Mouse (Mus musculus) midbrain, embryonic 13.5 days (tissue): ENCODE data around the gene Ppp4r2. TPM values are rescaled to one million over a fixed set of nuclear protein-coding genes. Genes with fewer than 3 reads are reported as not detected.

Source experiments
- ATAC-seq: fragments of 200-750 bp; cut with Nextera tagmentation; 2 replicates; pipeline ENCODE4 v1.8.0; 2017; ENCODE audit warnings: mild to moderate bottlenecking, moderate TSS enrichment, moderate library complexity
- H3K27ac ChIP-seq: fragments of 300-500 bp; sonication (generic); 2 replicates; pipeline ENCODE4 v1.5.1; 2015; ENCODE audit warnings: inconsistent platforms, mild to moderate bottlenecking, moderate library complexity
- H3K27me3 ChIP-seq: fragments of 300-500 bp; sonication (generic); 2 replicates; pipeline ENCODE4 v1.6.1; 2015; ENCODE audit warnings: mild to moderate bottlenecking, inconsistent platforms
- H3K36me3 ChIP-seq: fragments of 300-500 bp; sonication (generic); 2 replicates; pipeline ENCODE4 v1.6.1; 2015; ENCODE audit warnings: mild to moderate bottlenecking, inconsistent platforms
- H3K4me1 ChIP-seq: fragments of 300-500 bp; sonication (generic); replicated peaks from 2 replicates; pipeline ENCODE4 v1.6.1; 2015; ENCODE audit warnings: inconsistent platforms
- H3K4me2 ChIP-seq: fragments of 300-500 bp; sonication (generic); replicated peaks from 2 replicates; pipeline ENCODE4 v1.6.1; 2015; ENCODE audit warnings: moderate library complexity, mild to moderate bottlenecking, inconsistent platforms
- H3K4me3 ChIP-seq: fragments of 300-500 bp; sonication (generic); replicated peaks from 2 replicates; pipeline ENCODE4 v1.5.1; 2015; ENCODE audit warnings: mild to moderate bottlenecking, inconsistent platforms
- H3K9ac ChIP-seq: fragments of 300-500 bp; sonication (generic); replicated peaks from 2 replicates; pipeline ENCODE4 v1.6.1; 2015; ENCODE audit warnings: mild to moderate bottlenecking, inconsistent platforms
- H3K9me3 ChIP-seq: fragments of 300-500 bp; sonication (generic); 2 replicates; pipeline ENCODE4 v1.6.1; 2016; ENCODE audit warnings: mild to moderate bottlenecking, inconsistent platforms
- WGBS: fragments of 180-500 bp; shearing (Covaris S2); methylation state at CpG from one replicate; pipeline ENCODE4 v1.1.7; 2015; 5-methylcytosine and 5-hydroxymethylcytosine counted together
- polyA plus RNA-seq: library from polyadenylated mRNA; unstranded; fragments of >200 nt; fragmentation: Nextera tagmentation; extraction: Ambion mirVana; gene quantifications from 2 replicates; pipeline ENCODE4 v1.2.1, GENCODE M21; 2015

Gene Ppp4r2
- polyA plus RNA-seq = 26.4 and 26.6 TPM in 2 replicates

DNA sequence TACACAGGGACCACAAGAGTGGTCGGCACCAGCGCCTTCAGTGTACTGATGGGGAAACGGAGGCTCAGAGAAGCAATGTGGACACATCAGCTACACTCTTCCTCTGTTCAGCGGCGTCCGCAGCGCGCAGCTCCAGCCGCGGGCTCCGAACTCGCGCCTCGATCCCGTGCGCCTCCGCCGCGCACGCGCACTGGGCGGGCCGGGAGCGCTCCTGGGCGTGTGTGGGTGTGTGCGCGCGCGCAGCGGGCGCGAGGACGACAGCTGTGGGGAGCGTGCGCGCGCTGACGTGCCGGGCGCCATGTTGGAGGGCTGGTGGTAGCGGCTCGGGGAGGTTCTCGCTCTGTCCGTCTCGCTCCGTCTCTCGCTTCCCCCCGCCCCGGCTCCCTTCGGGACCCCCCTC lies at the start of gene Ppp4r2:
Gene Ppp4r2 (plus strand): TSS at position 268 of the 400 bp plus-strand sequence.
- Histone ChIP-seq H3K27ac (peak within 1 kb of the TSS; percentile 94), H3K4me3 (peak within 1 kb of the TSS; percentile 88), H3K9me3 (no peaks in the 10 kb centered on the region), H3K27me3 (no peaks in the 10 kb centered on the region), H3K4me2 (peak within 1 kb of the TSS; percentile 65), H3K9ac (peak within 1 kb of the TSS; percentile 87), H3K36me3 (peaks cover 26% of the 10 kb centered on the region), H3K4me1 (peaks cover 36% of the 10 kb centered on the region)
- peak; percentile 95 for ATAC-seq
- under 1% methylated on average over 49 of the region's 50 CpGs for WGBS

DNA sequence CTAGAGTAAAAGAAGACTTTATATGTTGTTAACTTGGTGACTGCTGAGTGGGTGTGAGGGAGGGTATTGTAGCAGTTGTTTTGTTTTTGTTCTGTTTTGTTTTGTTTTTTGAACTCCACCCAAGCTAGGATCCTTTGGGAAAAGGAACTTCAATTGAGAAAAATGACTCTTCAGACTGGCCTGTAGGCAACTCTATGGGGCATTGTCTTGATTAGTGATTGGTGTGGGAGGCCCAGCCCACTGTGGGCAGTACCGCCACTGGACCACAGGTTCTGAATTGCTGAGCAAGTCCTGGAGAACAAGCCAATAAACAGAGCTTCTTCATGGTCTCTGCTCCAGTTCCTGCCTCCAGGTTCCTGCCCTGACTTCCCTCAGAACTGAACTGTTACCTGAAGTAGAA lies 45.7 kb upstream of the Ppp4r2 start:
- no peak overlapping the region for H3K9ac ChIP-seq
- no peaks in the 10 kb centered on the region for H3K27me3 ChIP-seq
- no peak overlapping the region for H3K4me3 ChIP-seq
- 92% methylated on average over 1 of the region's 1 CpGs for WGBS
- no peak overlapping the region for H3K27ac ChIP-seq
- H3K4me2 ChIP-seq = no peak overlapping the region
- no peak for ATAC-seq
- no peaks in the 10 kb centered on the region; the same call in 1 of the 2 replicates for H3K9me3 ChIP-seq
- no peaks in the 10 kb centered on the region for H3K36me3 ChIP-seq
- H3K4me1 ChIP-seq = no peaks in the 10 kb centered on the region

DNA sequence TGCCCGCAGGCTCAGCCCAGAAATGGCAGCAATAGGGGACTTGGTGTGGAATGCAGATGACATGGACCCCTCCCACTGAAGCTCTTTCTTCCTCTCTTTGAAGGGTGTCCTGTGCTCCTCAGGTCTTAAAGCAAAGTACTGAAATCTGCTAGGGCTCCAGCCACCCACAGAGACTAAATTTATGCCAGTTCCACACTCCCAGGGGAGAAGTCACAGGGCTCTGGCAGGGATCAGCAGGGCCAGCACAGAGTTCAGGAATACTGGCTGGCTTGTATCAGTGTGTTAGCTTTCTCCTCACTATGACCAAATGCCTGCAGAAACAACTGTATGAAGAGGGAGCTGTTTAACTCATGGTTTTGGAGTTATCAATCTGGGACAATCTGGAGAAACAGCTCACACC lies 44.3 kb upstream of the Ppp4r2 start:
- 84% methylated on average over 1 of the region's 1 CpGs for WGBS
- Histone ChIP-seq H3K27ac (no peak overlapping the region), H3K27me3 (no peaks in the 10 kb centered on the region), H3K9ac (no peak overlapping the region), H3K4me1 (no peaks in the 10 kb centered on the region), H3K4me2 (no peak overlapping the region), H3K4me3 (no peak overlapping the region), H3K9me3 (no peaks in the 10 kb centered on the region), H3K36me3 (no peaks in the 10 kb centered on the region)
- no peak for ATAC-seq

DNA sequence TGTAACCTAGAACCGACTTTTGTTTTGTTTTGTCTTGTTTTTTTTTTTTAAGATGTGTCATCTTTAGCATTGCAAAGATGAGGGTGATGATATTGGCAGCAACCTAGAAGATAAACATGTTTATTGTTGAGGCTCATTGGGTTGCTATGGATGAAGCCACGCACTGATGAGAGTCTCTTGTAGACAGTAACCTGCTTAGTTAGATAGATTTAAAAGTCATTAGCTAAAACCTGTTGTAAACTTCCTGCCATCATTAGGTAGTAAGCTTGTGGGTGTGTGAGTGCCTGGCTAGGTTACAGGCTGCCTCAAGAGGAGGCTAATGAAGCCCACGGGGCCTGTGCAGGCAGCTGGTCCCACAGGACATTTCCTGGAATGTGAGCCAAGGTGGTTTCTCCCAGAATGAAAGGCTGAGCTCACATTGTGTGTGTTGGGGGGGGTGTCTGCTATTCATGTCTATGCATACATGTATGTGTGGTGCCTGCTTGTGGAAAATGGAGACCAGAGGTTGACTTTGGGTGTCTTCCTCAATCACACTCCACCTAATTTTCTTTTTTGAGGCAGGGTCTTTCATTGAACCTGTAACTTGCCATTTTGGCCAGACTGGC lies 41.3 kb upstream of the Ppp4r2 start:
- no peaks in the 10 kb centered on the region for H3K36me3 ChIP-seq
- no peak overlapping the region for H3K9ac ChIP-seq
- no peak overlapping the region for H3K4me2 ChIP-seq
- no peak overlapping the region for H3K27ac ChIP-seq
- no peaks in the 10 kb centered on the region for H3K9me3 ChIP-seq
- 89% methylated on average over 3 of the region's 3 CpGs for WGBS
- H3K27me3 ChIP-seq = no peaks in the 10 kb centered on the region
- H3K4me1 ChIP-seq = no peaks in the 10 kb centered on the region
- no peak overlapping the region for H3K4me3 ChIP-seq
- ATAC-seq = no peak

DNA sequence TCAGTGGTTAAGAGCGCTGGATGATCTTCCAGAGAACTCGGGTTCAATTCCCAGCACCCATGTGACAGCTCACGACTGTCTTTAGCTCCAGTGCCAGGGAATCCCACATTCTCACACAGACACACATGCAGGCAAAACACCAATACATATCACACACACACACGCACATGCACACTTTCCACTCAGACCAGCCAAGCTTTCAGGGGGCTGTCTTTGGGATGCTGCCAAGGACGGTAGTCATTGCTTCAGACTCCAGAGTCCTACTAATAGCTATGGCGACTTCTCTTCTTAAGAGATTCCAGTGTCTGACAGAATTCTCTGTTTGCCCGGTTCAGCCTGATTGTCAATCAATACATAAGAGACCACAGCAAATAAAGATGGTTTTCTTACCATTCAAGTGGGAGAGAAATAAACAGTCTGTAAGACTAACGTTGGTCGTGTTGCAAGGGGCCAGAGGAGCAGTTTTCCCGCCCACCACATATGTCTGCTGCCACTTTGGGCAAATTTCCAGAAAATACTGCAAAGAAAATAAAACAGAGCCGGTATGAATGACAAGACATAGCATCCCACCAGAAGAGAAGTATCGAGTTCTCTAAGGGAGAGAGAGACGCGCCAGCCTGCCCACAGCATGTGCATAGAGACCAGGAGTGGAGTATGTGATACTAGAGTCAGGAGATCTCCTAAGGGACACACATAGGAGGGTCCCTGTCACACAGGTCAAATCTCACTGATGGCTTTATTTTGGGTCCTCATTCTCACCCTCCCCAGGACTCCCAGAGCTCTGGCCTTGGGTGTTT lies 40.3 kb upstream of the Ppp4r2 start:
- H3K27me3 ChIP-seq = no peaks in the 10 kb centered on the region
- no peak overlapping the region for H3K4me2 ChIP-seq
- WGBS = 82% methylated on average over 14 of the region's 14 CpGs
- H3K4me1 ChIP-seq = no peaks in the 10 kb centered on the region
- H3K4me3 ChIP-seq = no peak overlapping the region
- H3K9me3 ChIP-seq = no peaks in the 10 kb centered on the region
- no peak overlapping the region for H3K9ac ChIP-seq
- no peak overlapping the region for H3K27ac ChIP-seq
- no peak for ATAC-seq
- no peaks in the 10 kb centered on the region for H3K36me3 ChIP-seq

DNA sequence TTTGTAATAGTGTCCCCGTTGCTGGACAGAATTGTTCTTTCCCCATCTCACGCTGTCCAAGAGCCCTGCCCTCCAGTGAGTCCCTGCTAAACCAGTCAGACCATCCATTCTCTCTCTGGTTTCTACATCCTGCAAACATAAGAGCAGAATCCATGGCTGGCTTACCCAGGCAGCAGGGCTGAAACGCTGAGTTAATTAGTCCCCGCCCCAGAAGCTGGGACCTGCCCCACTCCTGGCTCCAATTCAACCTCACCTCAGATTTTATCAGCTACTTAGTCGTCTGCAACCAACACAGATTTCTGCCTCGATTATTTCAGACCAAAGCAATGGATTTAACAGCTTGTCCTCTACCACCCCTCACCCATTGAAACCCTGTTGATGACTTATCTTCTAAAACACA lies 37.6 kb upstream of the Ppp4r2 start:
- Histone ChIP-seq H3K4me1 (no peaks in the 10 kb centered on the region), H3K9ac (no peak overlapping the region), H3K4me2 (no peak overlapping the region), H3K4me3 (no peak overlapping the region), H3K27ac (no peak overlapping the region), H3K27me3 (no peaks in the 10 kb centered on the region), H3K36me3 (no peaks in the 10 kb centered on the region), H3K9me3 (no peaks in the 10 kb centered on the region)
- WGBS = 62% methylated on average over 6 of the region's 6 CpGs
- no peak for ATAC-seq

DNA sequence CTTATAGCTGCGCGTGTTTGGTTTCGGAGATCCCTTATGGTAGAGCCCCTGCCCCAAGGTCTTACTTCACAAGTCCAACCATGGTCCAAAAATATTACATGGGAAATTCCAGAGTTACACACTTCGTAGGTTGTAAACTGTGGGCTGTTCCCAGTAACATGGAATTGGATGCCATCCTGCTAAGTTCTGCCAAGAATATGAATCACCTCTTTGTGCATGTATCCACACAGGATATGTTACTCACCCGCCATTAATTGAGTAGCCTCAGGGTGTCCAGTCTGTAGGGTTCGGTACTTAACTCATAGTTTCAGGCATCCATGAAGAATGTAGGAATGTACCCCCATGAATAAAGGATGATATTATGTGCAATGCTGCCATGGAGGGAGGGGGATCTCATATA lies 34.1 kb upstream of the Ppp4r2 start:
- no peak for ATAC-seq
- whole genome bisulfite sequencing = 94% methylated on average over 6 of the region's 6 CpGs
- Histone ChIP-seq H3K9ac (no peak overlapping the region), H3K27me3 (no peaks in the 10 kb centered on the region), H3K27ac (no peak overlapping the region), H3K4me3 (no peak overlapping the region), H3K36me3 (no peaks in the 10 kb centered on the region), H3K4me1 (no peaks in the 10 kb centered on the region), H3K4me2 (no peak overlapping the region), H3K9me3 (no peaks in the 10 kb centered on the region)

GRCm38 (mm10) chr6:100799766-100800165 lies 33.7 kb upstream of the Ppp4r2 start:
- H3K4me3 ChIP-seq = no peak overlapping the region
- H3K27ac ChIP-seq = no peak overlapping the region
- no peaks in the 10 kb centered on the region for H3K36me3 ChIP-seq
- no peaks in the 10 kb centered on the region for H3K9me3 ChIP-seq
- no peaks in the 10 kb centered on the region for H3K4me1 ChIP-seq
- H3K9ac ChIP-seq = no peak overlapping the region
- ATAC-seq = no peak
- 92% methylated on average over 4 of the region's 4 CpGs for WGBS
- no peaks in the 10 kb centered on the region for H3K27me3 ChIP-seq
- no peak overlapping the region for H3K4me2 ChIP-seq

- Histone ChIP-seq H3K9ac (no peak overlapping the region), H3K4me1 (no peaks in the 10 kb centered on the region), H3K36me3 (no peaks in the 10 kb centered on the region), H3K4me3 (no peak overlapping the region), H3K9me3 (no peaks in the 10 kb centered on the region), H3K27ac (no peak overlapping the region), H3K27me3 (no peaks in the 10 kb centered on the region), H3K4me2 (no peak overlapping the region)
- ATAC-seq = no peak
- 75% methylated on average over 10 of the region's 10 CpGs for WGBS
Measured at GRCm38 (mm10) chr6:100800497-100800955, 32.9 kb upstream of the Ppp4r2 start.

GRCm38 (mm10) chr6:100802381-100803083 lies 30.9 kb upstream of the Ppp4r2 start:
- no peak for ATAC-seq
- no peak overlapping the region for H3K9ac ChIP-seq
- H3K27ac ChIP-seq = no peak overlapping the region
- no peaks in the 10 kb centered on the region for H3K9me3 ChIP-seq
- 83% methylated on average over 13 of the region's 13 CpGs for WGBS
- H3K4me1 ChIP-seq = no peaks in the 10 kb centered on the region
- H3K36me3 ChIP-seq = no peaks in the 10 kb centered on the region
- H3K4me2 ChIP-seq = no peak overlapping the region
- no peaks in the 10 kb centered on the region for H3K27me3 ChIP-seq
- no peak overlapping the region for H3K4me3 ChIP-seq

DNA sequence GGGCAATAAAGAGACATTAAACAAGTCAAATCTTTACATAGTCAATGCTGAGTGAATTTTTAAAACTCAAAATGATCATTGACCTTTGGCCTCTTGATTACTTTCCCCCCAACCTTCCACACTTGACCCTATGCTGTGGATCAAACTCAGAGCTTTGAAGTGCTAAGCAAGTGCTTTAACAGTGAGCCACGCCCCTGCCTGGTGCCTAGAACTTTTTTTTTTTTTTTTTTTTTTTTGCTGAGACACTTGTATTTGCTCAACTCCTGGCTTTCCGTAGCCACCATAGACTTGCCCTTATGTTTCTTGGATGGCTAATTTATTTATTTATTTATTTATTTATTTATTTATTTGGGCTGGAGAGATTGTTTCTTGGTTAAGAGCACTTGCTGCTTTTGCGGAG lies 30.2 kb upstream of the Ppp4r2 start:
- Histone ChIP-seq H3K36me3 (no peaks in the 10 kb centered on the region), H3K4me2 (no peak overlapping the region), H3K27ac (no peak overlapping the region), H3K4me1 (no peaks in the 10 kb centered on the region), H3K27me3 (no peaks in the 10 kb centered on the region), H3K9me3 (no peaks in the 10 kb centered on the region), H3K9ac (no peak overlapping the region), H3K4me3 (no peak overlapping the region)
- 100% methylated on average over 3 of the region's 3 CpGs for WGBS
- no peak for ATAC-seq

GRCm38 (mm10) chr6:100807187-100807586 lies 26.2 kb upstream of the Ppp4r2 start:
- WGBS = 95% methylated on average over 9 of the region's 9 CpGs

More at GRCm38 (mm10) chr6:100807187-100807586, 26.2 kb upstream of the Ppp4r2 start:
- H3K4me3 ChIP-seq = no peak overlapping the region
- H3K9me3 ChIP-seq = no peaks in the 10 kb centered on the region
- H3K36me3 ChIP-seq = no peaks in the 10 kb centered on the region
- H3K27ac ChIP-seq = no peak overlapping the region
- H3K4me2 ChIP-seq = no peak overlapping the region
- no peaks in the 10 kb centered on the region for H3K27me3 ChIP-seq
- no peak for ATAC-seq
- no peaks in the 10 kb centered on the region for H3K4me1 ChIP-seq
- H3K9ac ChIP-seq = no peak overlapping the region
